Mouse (Mus musculus) heart, embryonic 14.5 days (tissue): ENCODE results near the gene Tulp2. TPM values are rescaled to one million over a fixed set of nuclear protein-coding genes. Genes with fewer than 3 reads are reported as not detected.

Experiments used
- ATAC-seq: fragments of 200-750 bp; cut with Nextera tagmentation; 2 replicates; pipeline ENCODE4 v1.8.0; 2017; ENCODE audit warnings: low read depth, moderate TSS enrichment; ENCODE audit not compliant: insufficient number of reproducible peaks, insufficient read depth, low FRiP score
- H3K27ac ChIP-seq, 2 experiments: fragments of 200-500 bp in 1 of 2; fragments of 300-500 bp in 1 of 2; sonication (generic) in 1 of 2; replicated peaks in 1 of 2; 2 replicates each; pipeline ENCODE4 v1.5.1; 2012 to 2014; ENCODE audit warnings: low read depth in 2 of 2, low read length in 2 of 2, control low read depth in 1 of 2, mild to moderate bottlenecking in 1 of 2, mixed read lengths in 1 of 2; ENCODE audit not compliant: control insufficient read depth in 1 of 2, insufficient read depth in 1 of 2
- H3K27me3 ChIP-seq: fragments of 300-500 bp; sonication (generic); 2 replicates; pipeline ENCODE4 v1.6.1; 2014; ENCODE audit warnings: mild to moderate bottlenecking, low read length, control low read depth; ENCODE audit not compliant: control insufficient read depth, insufficient read depth
- H3K36me3 ChIP-seq: fragments of 300-500 bp; sonication (generic); 2 replicates; pipeline ENCODE4 v1.6.1; 2014; ENCODE audit warnings: mild to moderate bottlenecking, control low read depth, low read length, mixed read lengths; ENCODE audit not compliant: control insufficient read depth, insufficient read depth
- H3K4me1 ChIP-seq, 2 experiments: fragments of 200-500 bp in 1 of 2; fragments of 300-500 bp in 1 of 2; sonication (generic) in 1 of 2; 2 replicates each; pipeline ENCODE4 v1.6.1; 2012 to 2014; ENCODE audit warnings: low read length in 2 of 2, control low read depth in 1 of 2, mixed read lengths in 1 of 2; ENCODE audit not compliant: control insufficient read depth in 2 of 2, insufficient read depth in 2 of 2
- H3K4me2 ChIP-seq: fragments of 300-500 bp; sonication (generic); 2 replicates; pipeline ENCODE4 v1.6.1; 2014; ENCODE audit warnings: mild to moderate bottlenecking, low read length
- H3K4me3 ChIP-seq, 2 experiments: fragments of 200-500 bp in 1 of 2; fragments of 300-500 bp in 1 of 2; sonication (generic) in 1 of 2; 2 replicates each; pipeline ENCODE4 v1.5.1; 2012 to 2014; ENCODE audit warnings: low read length in 2 of 2, mild to moderate bottlenecking in 2 of 2, control low read depth in 1 of 2, low read depth in 1 of 2, moderate library complexity in 1 of 2; ENCODE audit not compliant: control insufficient read depth in 1 of 2, insufficient read depth in 1 of 2
- H3K9ac ChIP-seq: fragments of 300-500 bp; sonication (generic); 2 replicates; pipeline ENCODE4 v1.6.1; 2014; ENCODE audit warnings: mild to moderate bottlenecking, low read length
- H3K9me3 ChIP-seq: fragments of 300-500 bp; sonication (generic); 2 replicates; pipeline ENCODE4 v1.6.1; 2016; ENCODE audit warnings: low read length, control low read depth; ENCODE audit not compliant: control insufficient read depth
- WGBS: fragments of 180-500 bp; shearing (Covaris S2); extraction: QIAGEN DNeasy Blood & Tissue Kit; methylation state at CpG from one replicate; pipeline ENCODE4 v1.1.7; 2014; 5-methylcytosine and 5-hydroxymethylcytosine counted together
- microRNA-seq: library from miRNA; unstranded; fragments of <30 nt; microRNA quantifications from one replicate; pipeline ENCODE4, GENCODE M21; 2016
- polyA plus RNA-seq: library from polyadenylated mRNA; unstranded; fragments of >200 nt; fragmentation: Nextera tagmentation; extraction: Ambion mirVana; gene quantifications from 2 replicates; pipeline ENCODE4 v1.2.1, GENCODE M21; 2014

Tulp2 gene
- polyA plus RNA-seq, 1 experiment from 2014 or later, result 0.42 TPM

GRCm38 (mm10) chr7:45570103-45570741 is 88.5 kb downstream of the Tulp2 start, which contains the start of gene Bcat2:
TSS of gene Bcat2 (plus strand) at chr7:45570153.
- peaks cover 25 to 31% of the 10 kb centered on the region in 2 experiments for H3K4me1 ChIP-seq
- WGBS, result 1% methylated on average over 42 of the region's 42 CpGs
- peak within 1 kb of the TSS; percentile 89 for H3K9ac ChIP-seq
- H3K36me3 ChIP-seq, result no peaks in the 10 kb centered on the region
- H3K9me3 ChIP-seq, result no peaks in the 10 kb centered on the region
- H3K4me3 ChIP-seq, result peak within 1 kb of the TSS; percentile 76 to 81
- peak; percentile 69 for ATAC-seq
- H3K27ac ChIP-seq, result peak within 1 kb of the TSS; percentile 71 to 89
- no peaks in the 10 kb centered on the region for H3K27me3 ChIP-seq
- H3K4me2 ChIP-seq, result peak within 1 kb of the TSS; percentile 81

- H3K4me2 ChIP-seq, result peak overlapping the region; percentile 81
- peaks cover 25 to 31% of the 10 kb centered on the region in 2 experiments for H3K4me1 ChIP-seq
- ATAC-seq, result no peak
- no peak overlapping the region for H3K9ac ChIP-seq
- no peaks in the 10 kb centered on the region for H3K9me3 ChIP-seq
- no peak overlapping the region; a peak in 1 of 4 replicates for H3K27ac ChIP-seq
- peaks cover 16% of the 10 kb centered on the region for H3K36me3 ChIP-seq
- WGBS, result 52% methylated on average over 1 of the region's 1 CpGs
- no peak overlapping the region for H3K4me3 ChIP-seq
- no peaks in the 10 kb centered on the region for H3K27me3 ChIP-seq
Measured at GRCm38 (mm10) chr7:45571966-45572365, 90.3 kb downstream of the Tulp2 start.

Small RNA genes within 50 kb of the gene (microRNA-seq; reads per million reads assigned to microRNA genes)
- gene Gm22133, result not detected

Other genes with a start within 250 kb of the Tulp2 start
- gene Cd37, start 242.8 kb upstream of the Tulp2 start, polyA plus RNA-seq, result 1.7 and 1.9 TPM in 2 replicates
- 0.38 TPM in 1 of 2 replicates, not detected in the other for gene Slc6a16, start 240.8 kb upstream of the Tulp2 start, polyA plus RNA-seq
- not detected in 2 replicates for gene Slc6a21, start 204.4 kb upstream of the Tulp2 start, polyA plus RNA-seq
- gene Trpm4, start 148.1 kb upstream of the Tulp2 start, polyA plus RNA-seq, result 11.1 and 12.4 TPM in 2 replicates
- gene Hrc, start 146.6 kb upstream of the Tulp2 start, polyA plus RNA-seq, result 24.1 and 28.3 TPM in 2 replicates
- gene Ppfia3, start 114.9 kb upstream of the Tulp2 start, polyA plus RNA-seq, result 2.7 and 2.8 TPM in 2 replicates
- 1.0 and 1.1 TPM in 2 replicates for gene Lin7b, start 111.3 kb upstream of the Tulp2 start, polyA plus RNA-seq
- 64.1 and 65.2 TPM in 2 replicates for gene Snrnp70, start 86.1 kb upstream of the Tulp2 start, polyA plus RNA-seq
- 0.32 and 0.38 TPM in 2 replicates for gene Kcna7, start 76.2 kb upstream of the Tulp2 start, polyA plus RNA-seq
- gene Ntf5, start 68.2 kb upstream of the Tulp2 start, polyA plus RNA-seq, result 1.0 and 1.6 TPM in 2 replicates
- gene Lhb, start 61.1 kb upstream of the Tulp2 start, polyA plus RNA-seq, result not detected in 2 replicates
- gene Gys1, start 47.0 kb upstream of the Tulp2 start, polyA plus RNA-seq, result 99.1 and 105 TPM in 2 replicates
- 66.4 and 68.1 TPM in 2 replicates for gene Ruvbl2, start 43.8 kb upstream of the Tulp2 start, polyA plus RNA-seq
- gene Ftl1, start 22.0 kb upstream of the Tulp2 start, polyA plus RNA-seq, result 3,513 and 3,606 TPM in 2 replicates
- 89.9 and 102 TPM in 2 replicates for gene Bax, start 15.0 kb upstream of the Tulp2 start, polyA plus RNA-seq
- not detected in 2 replicates for gene Gm45808, start 4.9 kb downstream of the Tulp2 start, polyA plus RNA-seq
- gene Dhdh, start 6.9 kb downstream of the Tulp2 start, polyA plus RNA-seq, result 5.2 and 5.7 TPM in 2 replicates
- gene Nucb1, start 28.5 kb downstream of the Tulp2 start, polyA plus RNA-seq, result 159 and 160 TPM in 2 replicates
- gene Ppp1r15a, start 44.4 kb downstream of the Tulp2 start, polyA plus RNA-seq, result 20.5 and 23.3 TPM in 2 replicates
- 0.80 and 1.2 TPM in 2 replicates for gene Plekha4, start 44.5 kb downstream of the Tulp2 start, polyA plus RNA-seq
- gene Hsd17b14, start 73.0 kb downstream of the Tulp2 start, polyA plus RNA-seq, result 0.20 and 0.26 TPM in 2 replicates
- 66.0 and 72.0 TPM in 2 replicates for gene Bcat2, start 88.3 kb downstream of the Tulp2 start, polyA plus RNA-seq
- gene Fgf21, start 133.6 kb downstream of the Tulp2 start, polyA plus RNA-seq, result not detected in 2 replicates
- gene Fut1, start 135.4 kb downstream of the Tulp2 start, polyA plus RNA-seq, result 0.07 TPM in 1 of 2 replicates, not detected in the other
- gene Izumo1, start 139.9 kb downstream of the Tulp2 start, polyA plus RNA-seq, result 0.23 and 0.41 TPM in 2 replicates
- 22.4 and 24.3 TPM in 2 replicates for gene Rasip1, start 145.6 kb downstream of the Tulp2 start, polyA plus RNA-seq
- gene Mamstr, start 158.1 kb downstream of the Tulp2 start, polyA plus RNA-seq, result 6.2 and 7.6 TPM in 2 replicates
- 2.4 and 2.7 TPM in 2 replicates for gene Fut2, start 184.5 kb downstream of the Tulp2 start, polyA plus RNA-seq
- gene Ntn5, start 202.1 kb downstream of the Tulp2 start, polyA plus RNA-seq, result not detected in 2 replicates
- gene Sec1, start 212.5 kb downstream of the Tulp2 start, polyA plus RNA-seq, result 0.28 and 0.41 TPM in 2 replicates
- 6.8 and 8.0 TPM in 2 replicates for gene Car11, start 218.0 kb downstream of the Tulp2 start, polyA plus RNA-seq
- gene Dbp, start 223.2 kb downstream of the Tulp2 start, polyA plus RNA-seq, result 4.5 and 7.3 TPM in 2 replicates
- gene Rpl18, start 233.6 kb downstream of the Tulp2 start, polyA plus RNA-seq, result 666 and 743 TPM in 2 replicates
- 11.9 and 12.5 TPM in 2 replicates for gene Sphk2, start 236.1 kb downstream of the Tulp2 start, polyA plus RNA-seq
- gene Fam83e, start 239.3 kb downstream of the Tulp2 start, polyA plus RNA-seq, result 0.16 and 0.31 TPM in 2 replicates
- not detected in 2 replicates for gene Spaca4, start 243.9 kb downstream of the Tulp2 start, polyA plus RNA-seq